Comparison of ENCODE assay signal across 8 mouse cellular contexts in the genomic region with DNA sequence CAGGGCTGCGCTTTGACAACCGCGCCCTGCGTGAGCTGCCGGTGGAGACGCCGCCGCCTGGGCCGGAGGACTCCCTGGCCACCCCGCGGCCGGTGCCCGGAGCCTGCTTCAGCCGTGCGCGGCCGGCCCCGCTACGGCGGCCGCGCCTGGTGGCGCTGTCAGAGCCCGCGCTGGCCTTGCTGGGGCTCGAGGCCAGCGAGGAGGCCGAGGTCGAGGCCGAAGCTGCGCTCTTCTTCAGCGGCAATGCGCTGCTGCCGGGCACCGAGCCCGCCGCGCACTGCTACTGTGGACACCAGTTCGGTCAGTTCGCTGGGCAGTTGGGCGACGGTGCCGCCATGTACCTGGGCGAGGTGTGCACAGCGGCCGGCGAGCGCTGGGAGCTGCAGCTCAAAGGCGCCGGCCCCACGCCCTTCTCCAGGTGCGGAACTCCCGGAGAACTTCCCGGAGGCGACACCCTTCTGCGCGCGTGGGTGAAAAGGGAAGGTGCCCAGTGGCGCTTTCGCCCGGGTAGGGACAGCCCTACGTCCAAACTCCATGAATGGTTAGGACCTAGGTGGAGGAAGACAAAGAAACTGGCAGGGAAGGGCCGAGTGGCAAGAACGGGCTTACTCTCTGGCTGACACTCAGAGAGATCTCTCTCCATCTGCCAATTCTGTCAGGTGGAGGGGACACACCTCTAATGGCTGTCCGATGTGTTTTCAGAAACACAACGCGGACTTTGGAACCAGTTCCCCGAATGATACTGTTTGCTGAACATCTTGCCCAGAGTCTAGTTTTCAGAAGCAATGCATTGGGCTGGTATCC. TPM values are rescaled to one million over a fixed set of nuclear protein-coding genes. Genes with fewer than 3 reads are reported as not detected.
A peak's percentile ranks its signal among the peaks of the same experiment; 100 is the strongest.
DNase-seq lines count a peak whose midpoint lies in the region; ATAC-seq and TF ChIP-seq lines count a peak whose summit lies in the region.

No protein-coding gene starts in this region.

- peak overlapping the region; percentile 87 for H3K9ac ChIP-seq in heart, embryonic 11.5 days (ENCODE audit: low read depth, low read length)
- peak overlapping the region; percentile 88 for H3K9ac ChIP-seq in embryonic facial prominence, embryonic 15.5 days
- H3K9ac ChIP-seq in intestine, postnatal 0 days (ENCODE audit: low read depth, low read length), result peak overlapping the region; percentile 94
- H3K9ac ChIP-seq in lung, embryonic 15.5 days, result peak overlapping the region; percentile 88
- peak overlapping the region; percentile 90 for H3K9ac ChIP-seq in stomach, embryonic 14.5 days (replicated peaks; ENCODE audit: low read depth, low read length)

- peaks cover 10% of the 10 kb centered on the region for H3K4me1 ChIP-seq in heart, embryonic 11.5 days (ENCODE audit: control insufficient read depth, insufficient read depth, low read length)
- peaks cover 25% of the 10 kb centered on the region for H3K4me1 ChIP-seq in E14TG2a.4 (replicated peaks; ENCODE audit: low read depth, low read length)
- H3K4me1 ChIP-seq in embryonic facial prominence, embryonic 15.5 days, result peaks cover 26% of the 10 kb centered on the region
- H3K4me1 ChIP-seq in intestine, postnatal 0 days (replicated peaks; ENCODE audit: control insufficient read depth, insufficient read depth, low read length), result 0 out of 2 replicates have a peak, but pooled peaks cover 7% of the 10 kb centered on the region
- H3K4me1 ChIP-seq in lung, embryonic 15.5 days, result peaks cover 22% of the 10 kb centered on the region
- H3K4me1 ChIP-seq in stomach, embryonic 14.5 days (ENCODE audit: control insufficient read depth, insufficient read depth, low read length), result peaks cover 6% of the 10 kb centered on the region; the same call in 1 of the 2 replicates

- no peaks in the 10 kb centered on the region for H3K27me3 ChIP-seq in heart, embryonic 11.5 days (ENCODE audit: control insufficient read depth, insufficient read depth, low read length)
- H3K27me3 ChIP-seq in E14TG2a.4 (ENCODE audit: insufficient read depth, low read length), result peaks cover 16% of the 10 kb centered on the region
- no peaks in the 10 kb centered on the region for H3K27me3 ChIP-seq in embryonic facial prominence, embryonic 15.5 days
- H3K27me3 ChIP-seq in intestine, postnatal 0 days (replicated peaks; ENCODE audit: control insufficient read depth, insufficient read depth, low read length), result no peaks in the 10 kb centered on the region
- no peaks in the 10 kb centered on the region for H3K27me3 ChIP-seq in lung, embryonic 15.5 days
- H3K27me3 ChIP-seq in stomach, embryonic 14.5 days (ENCODE audit: control insufficient read depth, insufficient read depth, low read length), result no peaks in the 10 kb centered on the region

- H3K36me3 ChIP-seq in heart, embryonic 11.5 days (ENCODE audit: control insufficient read depth, insufficient read depth, low read length), result peaks cover 17% of the 10 kb centered on the region
- H3K36me3 ChIP-seq in E14TG2a.4 (ENCODE audit: insufficient read depth, low read length), result peaks cover 35% of the 10 kb centered on the region
- H3K36me3 ChIP-seq in embryonic facial prominence, embryonic 15.5 days, result peaks cover 46% of the 10 kb centered on the region
- peaks cover 46% of the 10 kb centered on the region for H3K36me3 ChIP-seq in intestine, postnatal 0 days (ENCODE audit: control insufficient read depth, insufficient read depth)
- peaks cover 45% of the 10 kb centered on the region for H3K36me3 ChIP-seq in lung, embryonic 15.5 days
- H3K36me3 ChIP-seq in stomach, embryonic 14.5 days (ENCODE audit: control insufficient read depth, insufficient read depth, low read length), result peaks cover 36% of the 10 kb centered on the region

- peak; percentile 28; the same call in 1 of the 2 replicates for ATAC-seq in heart, embryonic 11.5 days (replicated peaks; ENCODE audit: insufficient number of reproducible peaks, low FRiP score, low TSS enrichment)
- peak; percentile 25; the same call in 1 of the 2 replicates for ATAC-seq in embryonic facial prominence, embryonic 15.5 days (ENCODE audit: insufficient number of reproducible peaks, low FRiP score, low TSS enrichment, low read depth)
- peak; percentile 50 for ATAC-seq in intestine, postnatal 0 days
- ATAC-seq in lung, embryonic 15.5 days (ENCODE audit: borderline replicate concordance, extremely low read depth, low FRiP score, low TSS enrichment), result peak; percentile 67
- ATAC-seq in stomach, embryonic 14.5 days (ENCODE audit: insufficient number of reproducible peaks, insufficient read depth, low FRiP score, low read depth), result peak; percentile 39

- H3K4me3 ChIP-seq in heart, embryonic 11.5 days (ENCODE audit: low read depth, low read length), result peak overlapping the region; percentile 98
- H3K4me3 ChIP-seq in E14TG2a.4 (replicated peaks; ENCODE audit: low read length), result peak overlapping the region; percentile 92
- H3K4me3 ChIP-seq in embryonic facial prominence, embryonic 15.5 days (replicated peaks), result peak overlapping the region; percentile 75
- H3K4me3 ChIP-seq in intestine, postnatal 0 days (ENCODE audit: low read depth, low read length), result peak overlapping the region; percentile 88
- peak overlapping the region; percentile 87 for H3K4me3 ChIP-seq in lung, embryonic 15.5 days
- peak overlapping the region; percentile 98 for H3K4me3 ChIP-seq in stomach, embryonic 14.5 days (ENCODE audit: low read depth, low read length)

- WGBS in heart, embryonic 11.5 days (ENCODE audit: insufficient replicate concordance), result 2% methylated on average over 68 of the region's 68 CpGs
- 2% methylated on average over 61 of the region's 68 CpGs for WGBS in embryonic facial prominence, embryonic 15.5 days
- WGBS in intestine, postnatal 0 days, result under 1% methylated on average over 68 of the region's 68 CpGs
- WGBS in lung, embryonic 15.5 days, result 1% methylated on average over 63 of the region's 68 CpGs
- 3% methylated on average over 68 of the region's 68 CpGs for WGBS in stomach, embryonic 14.5 days

- no peak for DNase-seq in heart, adult 8-10 months (ENCODE audit: low spot score)
- no peak for DNase-seq in ovary, postnatal 14 days (ENCODE audit: low spot score)

- H3K9me3 ChIP-seq in heart, embryonic 11.5 days (replicated peaks; ENCODE audit: control insufficient read depth, low read length), result no peaks in the 10 kb centered on the region
- no peaks in the 10 kb centered on the region for H3K9me3 ChIP-seq in E14TG2a.4 (ENCODE audit: low read length)
- H3K9me3 ChIP-seq in embryonic facial prominence, embryonic 15.5 days (replicated peaks), result no peaks in the 10 kb centered on the region
- H3K9me3 ChIP-seq in intestine, postnatal 0 days (ENCODE audit: control insufficient read depth), result no peaks in the 10 kb centered on the region
- no peaks in the 10 kb centered on the region for H3K9me3 ChIP-seq in lung, embryonic 15.5 days
- H3K9me3 ChIP-seq in stomach, embryonic 14.5 days (ENCODE audit: control insufficient read depth, low read depth, low read length), result no peaks in the 10 kb centered on the region

- no peak for TF ChIP-seq CTCF in E14TG2a.4 (conservative IDR thresholded peaks at IDR 0.05; ENCODE audit: low read length)
- 0 out of 2 replicates have a peak, but pooled peaks have one; percentile 8 for TF ChIP-seq CTCF in intestine, postnatal 0 days (IDR thresholded peaks at IDR 0.05; ENCODE audit: low read depth)

- H3K4me2 ChIP-seq in heart, embryonic 11.5 days, result peak overlapping the region; percentile 99
- H3K4me2 ChIP-seq in embryonic facial prominence, embryonic 15.5 days (replicated peaks), result peak overlapping the region; percentile 95
- H3K4me2 ChIP-seq in intestine, postnatal 0 days (replicated peaks; ENCODE audit: low read depth), result peak overlapping the region; percentile 87
- H3K4me2 ChIP-seq in lung, embryonic 15.5 days, result peak overlapping the region; percentile 93
- peak overlapping the region; percentile 94 for H3K4me2 ChIP-seq in stomach, embryonic 14.5 days (replicated peaks; ENCODE audit: low read depth, low read length)

- peak overlapping the region; percentile 46; the same call in 1 of the 2 replicates for H3K27ac ChIP-seq in heart, embryonic 11.5 days (ENCODE audit: low read depth, low read length)
- H3K27ac ChIP-seq in embryonic facial prominence, embryonic 15.5 days (replicated peaks), result peak overlapping the region; percentile 71; the same call in 1 of the 2 replicates
- H3K27ac ChIP-seq in intestine, postnatal 0 days (ENCODE audit: low read depth, low read length), result peak overlapping the region; percentile 95
- H3K27ac ChIP-seq in lung, embryonic 15.5 days, result peak overlapping the region; percentile 57
- H3K27ac ChIP-seq in stomach, embryonic 14.5 days (ENCODE audit: low read length), result peak overlapping the region; percentile 33; the same call in 1 of the 2 replicates

RNA-seq across cellular contexts. Expression of a gene that starts 0.6 kb away (rescaled TPM):
- 9.5 and 9.9 TPM in 2 replicates for polyA plus RNA-seq in heart, embryonic 11.5 days (2014; fragmentation: Nextera tagmentation; extraction: Ambion mirVana)
- total RNA-seq in heart, adult 8-10 months (2022), result 10 to 100 TPM; 15.0 to 16.6 (median 15.8) TPM
- 20.7 and 20.9 TPM in 2 replicates for polyA plus RNA-seq in embryonic facial prominence, embryonic 15.5 days (2015; fragmentation: Nextera tagmentation; extraction: Ambion mirVana)
- 9.6 and 10.4 TPM in 2 replicates for polyA plus RNA-seq in intestine, postnatal 0 days (2015; fragmentation: Nextera tagmentation; extraction: Ambion mirVana)
- polyA plus RNA-seq in lung, embryonic 15.5 days (2015; fragmentation: Nextera tagmentation; extraction: Ambion mirVana), result 16.5 and 17.6 TPM in 2 replicates
- polyA plus RNA-seq in stomach, embryonic 14.5 days (2014; fragmentation: Nextera tagmentation; extraction: Ambion mirVana), result 22.0 and 22.2 TPM in 2 replicates

RNA-seq across cellular contexts. Expression of a gene that starts 14.5 kb away (rescaled TPM):
- polyA plus RNA-seq in heart, embryonic 11.5 days (2014; fragmentation: Nextera tagmentation; extraction: Ambion mirVana), result 51.7 and 52.6 TPM in 2 replicates
- 10 to 100 TPM; 43.9 to 51.4 (median 45.4) TPM for total RNA-seq in heart, adult 8-10 months (2022)
- 53.8 and 55.6 TPM in 2 replicates for polyA plus RNA-seq in embryonic facial prominence, embryonic 15.5 days (2015; fragmentation: Nextera tagmentation; extraction: Ambion mirVana)
- 32.5 and 33.0 TPM in 2 replicates for polyA plus RNA-seq in intestine, postnatal 0 days (2015; fragmentation: Nextera tagmentation; extraction: Ambion mirVana)
- 48.7 and 53.6 TPM in 2 replicates for polyA plus RNA-seq in lung, embryonic 15.5 days (2015; fragmentation: Nextera tagmentation; extraction: Ambion mirVana)
- 43.9 and 47.4 TPM in 2 replicates for polyA plus RNA-seq in stomach, embryonic 14.5 days (2014; fragmentation: Nextera tagmentation; extraction: Ambion mirVana)

RNA-seq across cellular contexts. Expression of a gene that starts 29.9 kb away (rescaled TPM):
- 1.4 and 1.5 TPM in 2 replicates for polyA plus RNA-seq in heart, embryonic 11.5 days (2014; fragmentation: Nextera tagmentation; extraction: Ambion mirVana)
- total RNA-seq in heart, adult 8-10 months (2022), result 1 to 10 TPM; 1.1 to 2.1 (median 1.7) TPM
- polyA plus RNA-seq in embryonic facial prominence, embryonic 15.5 days (2015; fragmentation: Nextera tagmentation; extraction: Ambion mirVana), result 0.33 and 0.84 TPM in 2 replicates
- polyA plus RNA-seq in intestine, postnatal 0 days (2015; fragmentation: Nextera tagmentation; extraction: Ambion mirVana), result 0.26 and 0.48 TPM in 2 replicates
- polyA plus RNA-seq in lung, embryonic 15.5 days (2015; fragmentation: Nextera tagmentation; extraction: Ambion mirVana), result 0.10 and 0.24 TPM in 2 replicates
- 0.20 TPM in 2 replicates for polyA plus RNA-seq in stomach, embryonic 14.5 days (2014; fragmentation: Nextera tagmentation; extraction: Ambion mirVana)

RNA-seq across cellular contexts. Expression of a gene that starts 33.5 kb away (rescaled TPM):
- polyA plus RNA-seq in heart, embryonic 11.5 days (2014; fragmentation: Nextera tagmentation; extraction: Ambion mirVana), result 13.1 and 14.1 TPM in 2 replicates
- 10 to 100 TPM in 1 of 4 experiments, 1 to 10 TPM in 3; 8.2 to 11.6 (median 9.0) TPM for total RNA-seq in heart, adult 8-10 months (2022)
- polyA plus RNA-seq in embryonic facial prominence, embryonic 15.5 days (2015; fragmentation: Nextera tagmentation; extraction: Ambion mirVana), result 14.8 and 15.2 TPM in 2 replicates
- 3.6 and 4.2 TPM in 2 replicates for polyA plus RNA-seq in intestine, postnatal 0 days (2015; fragmentation: Nextera tagmentation; extraction: Ambion mirVana)
- polyA plus RNA-seq in lung, embryonic 15.5 days (2015; fragmentation: Nextera tagmentation; extraction: Ambion mirVana), result 14.5 and 15.4 TPM in 2 replicates
- 17.2 and 20.7 TPM in 2 replicates for polyA plus RNA-seq in stomach, embryonic 14.5 days (2014; fragmentation: Nextera tagmentation; extraction: Ambion mirVana)

RNA-seq across cellular contexts. Expression of a gene that starts 39.0 kb away (rescaled TPM):
- 10.5 and 11.4 TPM in 2 replicates for polyA plus RNA-seq in heart, embryonic 11.5 days (2014; fragmentation: Nextera tagmentation; extraction: Ambion mirVana)
- 1 to 10 TPM; 5.8 to 9.5 (median 6.9) TPM for total RNA-seq in heart, adult 8-10 months (2022)
- 22.3 and 25.7 TPM in 2 replicates for polyA plus RNA-seq in embryonic facial prominence, embryonic 15.5 days (2015; fragmentation: Nextera tagmentation; extraction: Ambion mirVana)
- polyA plus RNA-seq in intestine, postnatal 0 days (2015; fragmentation: Nextera tagmentation; extraction: Ambion mirVana), result 7.6 and 8.6 TPM in 2 replicates
- 21.7 and 24.3 TPM in 2 replicates for polyA plus RNA-seq in lung, embryonic 15.5 days (2015; fragmentation: Nextera tagmentation; extraction: Ambion mirVana)
- 15.0 and 19.6 TPM in 2 replicates for polyA plus RNA-seq in stomach, embryonic 14.5 days (2014; fragmentation: Nextera tagmentation; extraction: Ambion mirVana)

Comparison
In these comparisons a context has a peak if more than half of its experiments do, and no peak if none do; other contexts are left out.
1. H3K27ac ChIP-seq: peak in every context shown above with its lines; median percentile 95 in intestine, postnatal 0 days; 71 in embryonic facial prominence, embryonic 15.5 days; 57 in lung, embryonic 15.5 days; 46 in heart, embryonic 11.5 days; 33 in stomach, embryonic 14.5 days.